Mouse (Mus musculus) MEL-GATA-1-ER (cell line): ENCODE measurements around the gene Hrasls5.

Experiments used
- DNase-seq: peaks from one replicate; pipeline ENCODE4 v3.0.0-alpha.2; 2012; ENCODE audit warnings: low read depth; ENCODE audit errors: extremely low read depth

Hrasls5 gene

GRCm38 (mm10) chr19:7606801-7607689 is 5.3 kb upstream of the Hrasls5 start, which contains the start of gene Lgals12:
Gene Lgals12, minus strand, starts transcription at chr19:7607193.
- DNase-seq, result no peak

- DNase-seq, result no peak
These were observed 4.6 kb upstream of the Hrasls5 start for GRCm38 (mm10) chr19:7607690-7608201.

- no peak for DNase-seq
These were observed 810 bp downstream of the Hrasls5 start for GRCm38 (mm10) chr19:7613151-7613550.

- DNase-seq, result no peak
These were observed 4.0 kb downstream of the Hrasls5 start for GRCm38 (mm10) chr19:7616231-7616930.

- no peak for DNase-seq
These were observed 4.7 kb downstream of the Hrasls5 start for GRCm38 (mm10) chr19:7617085-7617484.

- peak; percentile 52 for DNase-seq
These were observed 5.4 kb downstream of the Hrasls5 start for GRCm38 (mm10) chr19:7617696-7618095.

- no peak for DNase-seq
These were observed 20.7 kb downstream of the Hrasls5 start for GRCm38 (mm10) chr19:7633021-7633420.

GRCm38 (mm10) chr19:7633786-7634185 is 21.4 kb downstream of the Hrasls5 start:
- DNase-seq, result no peak

GRCm38 (mm10) chr19:7648913-7649666 is 36.7 kb downstream of the Hrasls5 start:
- DNase-seq, result no peak

- DNase-seq, result no peak
These were observed 59.7 kb downstream of the Hrasls5 start for GRCm38 (mm10) chr19:7672033-7672432.

- DNase-seq, result no peak
These were observed 75.6 kb downstream of the Hrasls5 start for GRCm38 (mm10) chr19:7687988-7688387.
